Mouse (Mus musculus): Measurements from ENCODE around the gene Pnkd. TPM values are rescaled to one million over a fixed set of nuclear protein-coding genes. Genes with fewer than 3 reads are reported as not detected.
"Not testable (repeated sequence)": the region's sequence is repeated elsewhere in the genome, so short reads cannot be mapped to it uniquely, and the experiment has no call there.

Pnkd gene
- polyA plus RNA-seq, 1 experiment from 2014 or later = 119 TPM

- ATAC-seq (ENCODE audit: low read depth) = no peak
- Histone ChIP-seq H3K9ac (no peak overlapping the region), H3K4me3 (no peak overlapping the region), H3K9me3 (no peaks in the 10 kb centered on the region), H3K27me3 (no peaks in the 10 kb centered on the region), H3K4me1 (replicated peaks) (peaks cover 23% of the 10 kb centered on the region), H3K36me3 (peaks cover 49% of the 10 kb centered on the region), H3K4me2 (no peak overlapping the region), H3K27ac (replicated peaks) (no peak overlapping the region)
- 93% methylated on average over 14 of the region's 14 CpGs for WGBS
Observed at GRCm38 (mm10) chr1:74280591-74281325, 4.0 kb upstream of the Pnkd start.

- WGBS = 92% methylated on average over 2 of the region's 2 CpGs
- no peak overlapping the region for H3K4me3 ChIP-seq
Observed at GRCm38 (mm10) chr1:74281372-74281771, 3.4 kb upstream of the Pnkd start.

GRCm38 (mm10) chr1:74281886-74282285, 2.8 kb upstream of the Pnkd start:
- H3K36me3 ChIP-seq = peaks cover 49% of the 10 kb centered on the region
- ATAC-seq (ENCODE audit: low read depth) = no peak
- H3K4me1 ChIP-seq (replicated peaks) = peaks cover 34% of the 10 kb centered on the region
- no peaks in the 10 kb centered on the region for H3K27me3 ChIP-seq
- H3K27ac ChIP-seq (replicated peaks) = no peak overlapping the region
- H3K4me3 ChIP-seq = no peak overlapping the region
- no peak overlapping the region for H3K9ac ChIP-seq
- H3K4me2 ChIP-seq = no peak overlapping the region
- 98% methylated on average over 8 of the region's 8 CpGs for WGBS
- no peaks in the 10 kb centered on the region for H3K9me3 ChIP-seq

More at GRCm38 (mm10) chr1:74281372-74281771, 3.4 kb upstream of the Pnkd start:
- ATAC-seq (ENCODE audit: low read depth) = no peak
- Histone ChIP-seq H3K27ac (replicated peaks) (no peak overlapping the region), H3K4me2 (no peak overlapping the region), H3K9me3 (no peaks in the 10 kb centered on the region), H3K27me3 (no peaks in the 10 kb centered on the region), H3K4me1 (replicated peaks) (peaks cover 29% of the 10 kb centered on the region), H3K36me3 (peaks cover 49% of the 10 kb centered on the region), H3K9ac (no peak overlapping the region)

GRCm38 (mm10) chr1:74282896-74283625, 1.7 kb upstream of the Pnkd start:
- peaks cover 36% of the 10 kb centered on the region for H3K4me1 ChIP-seq (replicated peaks)
- peaks cover 51% of the 10 kb centered on the region for H3K36me3 ChIP-seq
- WGBS = 88% methylated on average over 10 of the region's 10 CpGs
- peak overlapping the region; percentile 75 for H3K4me2 ChIP-seq
- H3K9ac ChIP-seq = peak overlapping the region; percentile 43; the same call in 1 of the 2 replicates
- no peak overlapping the region for H3K4me3 ChIP-seq
- H3K27ac ChIP-seq (replicated peaks) = no peak overlapping the region
- no peaks in the 10 kb centered on the region for H3K9me3 ChIP-seq
- H3K27me3 ChIP-seq = no peaks in the 10 kb centered on the region
- ATAC-seq (ENCODE audit: low read depth) = no peak

- peak overlapping the region; percentile 75 for H3K4me2 ChIP-seq
- H3K9ac ChIP-seq = peak overlapping the region; percentile 87
- peak overlapping the region; percentile 82 for H3K27ac ChIP-seq (replicated peaks)
- peak; percentile 70 for ATAC-seq (ENCODE audit: low read depth)
- H3K27me3 ChIP-seq = no peaks in the 10 kb centered on the region
- 14% methylated on average over 15 of the region's 15 CpGs for WGBS
- no peaks in the 10 kb centered on the region for H3K9me3 ChIP-seq
- H3K4me3 ChIP-seq = peak overlapping the region; percentile 79
- peaks cover 53% of the 10 kb centered on the region for H3K36me3 ChIP-seq
- peaks cover 40% of the 10 kb centered on the region for H3K4me1 ChIP-seq (replicated peaks)
Observed at GRCm38 (mm10) chr1:74283686-74284463, 855 bp upstream of the Pnkd start.

- no peak; the same call in 1 of the 2 replicates for ATAC-seq (ENCODE audit: low read depth)
- H3K36me3 ChIP-seq = peaks cover 49% of the 10 kb centered on the region
- peak overlapping the region; percentile 83 for H3K9ac ChIP-seq
- WGBS = 4% methylated on average over 23 of the region's 23 CpGs
- H3K4me2 ChIP-seq = peak overlapping the region; percentile 86
- peaks cover 40% of the 10 kb centered on the region for H3K4me1 ChIP-seq (replicated peaks)
- peak overlapping the region; percentile 79 for H3K4me3 ChIP-seq
- H3K27ac ChIP-seq (replicated peaks) = peak overlapping the region; percentile 42; the same call in 1 of the 2 replicates
- H3K9me3 ChIP-seq = no peaks in the 10 kb centered on the region
- H3K27me3 ChIP-seq = no peaks in the 10 kb centered on the region
Observed at GRCm38 (mm10) chr1:74285212-74286010, 681 bp downstream of the Pnkd start.

- Histone ChIP-seq H3K36me3 (peaks cover 48% of the 10 kb centered on the region), H3K4me1 (replicated peaks) (peaks cover 40% of the 10 kb centered on the region)
- ATAC-seq (ENCODE audit: low read depth); H3K4me3 ChIP-seq; H3K4me2 ChIP-seq; H3K27ac ChIP-seq (replicated peaks); H3K27me3 ChIP-seq; H3K9me3 ChIP-seq; H3K9ac ChIP-seq: not testable (repeated sequence)
- WGBS = 53% methylated on average over 16 of the region's 17 CpGs
Observed at GRCm38 (mm10) chr1:74286869-74287607, 2.3 kb downstream of the Pnkd start.

DNA sequence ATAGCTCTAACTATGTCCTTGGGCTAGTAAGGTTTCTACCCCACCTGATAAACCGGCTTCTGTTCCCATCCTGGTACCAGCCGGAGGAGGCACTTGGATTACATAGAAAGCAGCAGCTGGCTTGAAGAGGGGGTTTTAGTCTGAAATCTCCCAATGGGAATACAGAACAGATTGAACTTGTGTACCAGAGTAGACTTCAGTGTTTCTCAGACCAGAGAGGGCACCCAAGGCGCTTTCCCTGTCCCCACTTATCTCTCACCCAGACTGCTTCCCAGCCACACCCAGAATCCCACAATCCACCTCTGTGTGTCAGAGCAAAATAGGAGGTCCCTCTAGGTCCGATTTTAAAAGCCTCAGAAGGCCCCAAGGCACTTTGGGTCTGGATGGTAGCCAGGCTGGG, 3.6 kb downstream of the Pnkd start:
- 81% methylated on average over 4 of the region's 4 CpGs for whole genome bisulfite sequencing
- Histone ChIP-seq H3K4me1 (replicated peaks) (peaks cover 29% of the 10 kb centered on the region), H3K27me3 (no peaks in the 10 kb centered on the region), H3K9me3 (no peaks in the 10 kb centered on the region), H3K4me3 (no peak overlapping the region), H3K27ac (replicated peaks) (0 out of 2 replicates have a peak overlapping the region, but pooled peaks have one; percentile 38), H3K36me3 (peaks cover 48% of the 10 kb centered on the region), H3K4me2 (no peak overlapping the region), H3K9ac (no peak overlapping the region)
- ATAC-seq (ENCODE audit: low read depth) = no peak

DNA sequence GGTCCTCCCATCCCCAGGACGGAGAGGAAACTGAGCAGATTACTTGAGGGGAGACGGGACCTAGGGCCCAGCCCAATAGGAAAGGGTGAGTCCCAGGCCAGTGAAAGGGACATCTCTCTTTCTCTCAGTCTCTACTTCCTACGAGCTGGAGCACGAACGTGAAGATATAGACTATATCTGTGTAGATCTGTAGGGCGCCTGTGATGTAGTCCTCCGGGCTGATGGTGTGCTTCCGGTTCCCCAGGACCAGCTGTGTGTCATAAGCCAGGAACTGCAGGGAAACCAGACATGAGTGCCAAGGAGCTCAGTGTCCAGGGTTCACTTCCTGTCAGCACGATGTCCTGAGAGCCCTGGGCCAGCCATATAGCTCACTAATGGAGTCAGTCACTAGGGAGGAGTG, 4.5 kb downstream of the Pnkd start:
- no peak overlapping the region for H3K4me3 ChIP-seq
- no peak overlapping the region for H3K4me2 ChIP-seq
- no peak for ATAC-seq (ENCODE audit: low read depth)

GRCm38 (mm10) chr1:74289740-74290139, 5.0 kb downstream of the Pnkd start:
- Histone ChIP-seq H3K9me3 (no peaks in the 10 kb centered on the region), H3K4me3 (no peak overlapping the region), H3K4me1 (replicated peaks) (peaks cover 23% of the 10 kb centered on the region), H3K9ac (no peak overlapping the region), H3K4me2 (no peak overlapping the region), H3K36me3 (peaks cover 53% of the 10 kb centered on the region), H3K27ac (replicated peaks) (0 out of 2 replicates have a peak overlapping the region, but pooled peaks have one; percentile 42), H3K27me3 (no peaks in the 10 kb centered on the region)
- no peak for ATAC-seq (ENCODE audit: low read depth)
- WGBS = 85% methylated on average over 2 of the region's 2 CpGs

More for the DNA sequence above, 4.5 kb downstream of the Pnkd start:
- H3K27me3 ChIP-seq = no peaks in the 10 kb centered on the region
- 0 out of 2 replicates have a peak overlapping the region, but pooled peaks have one; percentile 38 for H3K27ac ChIP-seq (replicated peaks)
- peaks cover 22% of the 10 kb centered on the region for H3K4me1 ChIP-seq (replicated peaks)
- WGBS = 91% methylated on average over 9 of the region's 9 CpGs
- H3K36me3 ChIP-seq = peaks cover 53% of the 10 kb centered on the region
- no peaks in the 10 kb centered on the region for H3K9me3 ChIP-seq
- no peak overlapping the region for H3K9ac ChIP-seq

- 94% methylated on average over 5 of the region's 5 CpGs for WGBS
- Histone ChIP-seq H3K9ac (no peak overlapping the region), H3K4me3 (no peak overlapping the region), H3K4me1 (replicated peaks) (peaks cover 27% of the 10 kb centered on the region), H3K4me2 (no peak overlapping the region), H3K27me3 (no peaks in the 10 kb centered on the region), H3K36me3 (peaks cover 57% of the 10 kb centered on the region), H3K27ac (replicated peaks) (0 out of 2 replicates have a peak overlapping the region, but pooled peaks have one; percentile 3), H3K9me3 (no peaks in the 10 kb centered on the region)
- no peak for ATAC-seq (ENCODE audit: low read depth)
Observed at GRCm38 (mm10) chr1:74290141-74290540, 5.4 kb downstream of the Pnkd start.
